Mouse (Mus musculus): ENCODE data around the gene Car1. TPM values are rescaled to one million over a fixed set of nuclear protein-coding genes. Genes with fewer than 3 reads are reported as not detected.
"Not testable (repeated sequence)": the region's sequence is repeated elsewhere in the genome, so short reads cannot be mapped to it uniquely, and the experiment has no call there.

The Car1 gene
- total RNA-seq, 2 experiments from 2014 or later = 245 to 824 TPM

DNA sequence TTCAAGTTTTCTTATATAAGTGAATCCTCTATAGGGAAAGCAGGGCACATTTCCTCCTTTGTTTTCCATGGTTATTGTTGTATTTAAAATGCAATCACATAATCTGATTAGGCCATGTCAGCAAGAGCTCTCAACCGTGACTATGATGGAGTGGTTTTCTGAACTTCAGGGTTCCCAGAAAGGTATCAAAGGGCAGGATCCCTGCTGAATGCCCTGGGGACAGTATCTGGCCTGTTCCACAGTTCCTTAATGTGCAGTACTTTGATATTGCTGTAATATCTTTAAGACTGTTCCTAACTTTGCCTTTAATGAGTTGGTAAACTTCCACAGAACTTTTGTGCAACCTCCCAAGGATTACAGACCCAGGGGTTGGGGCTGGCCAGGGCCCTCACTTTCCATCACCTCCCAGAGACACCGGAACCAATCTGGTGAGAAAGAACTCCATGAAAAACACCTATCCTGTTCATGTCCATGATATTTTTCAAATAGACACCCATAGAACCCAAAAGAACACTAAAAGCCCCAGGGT, 21.6 kb downstream of the Car1 start:
- no peak for ATAC-seq (replicated peaks; ENCODE audit: low FRiP score, poor library complexity, severe bottlenecking)

- ATAC-seq (replicated peaks; ENCODE audit: low FRiP score, poor library complexity, severe bottlenecking) = no peak
Observed at GRCm38 (mm10) chr3:14785353-14785752, 22.8 kb downstream of the Car1 start.

DNA sequence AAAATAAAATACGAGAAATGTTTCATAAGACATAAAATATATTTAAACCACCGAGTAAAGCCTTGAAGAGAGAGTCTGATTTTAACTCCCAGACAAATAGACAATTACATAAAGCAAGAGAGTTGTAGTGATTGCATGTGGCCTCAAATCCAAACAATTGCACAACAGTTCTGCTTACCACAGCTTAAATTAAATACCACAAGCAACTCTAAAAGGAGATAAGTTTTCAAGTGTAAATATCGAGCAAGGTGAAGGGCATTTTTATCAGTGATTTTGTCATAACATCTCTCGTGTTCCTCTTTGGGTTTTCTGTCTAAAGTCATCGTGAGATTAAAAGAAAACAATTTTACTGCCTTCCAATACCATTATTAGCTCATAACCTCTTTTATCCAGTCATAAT, 25.0 kb downstream of the Car1 start:
- not testable (repeated sequence) for ATAC-seq (replicated peaks; ENCODE audit: low FRiP score, poor library complexity, severe bottlenecking)

- not testable (repeated sequence) for ATAC-seq (replicated peaks; ENCODE audit: low FRiP score, poor library complexity, severe bottlenecking)
Observed at GRCm38 (mm10) chr3:14782365-14782764, 25.8 kb downstream of the Car1 start.

GRCm38 (mm10) chr3:14780212-14780611, 28.0 kb downstream of the Car1 start:
- ATAC-seq (replicated peaks; ENCODE audit: low FRiP score, poor library complexity, severe bottlenecking) = no peak

DNA sequence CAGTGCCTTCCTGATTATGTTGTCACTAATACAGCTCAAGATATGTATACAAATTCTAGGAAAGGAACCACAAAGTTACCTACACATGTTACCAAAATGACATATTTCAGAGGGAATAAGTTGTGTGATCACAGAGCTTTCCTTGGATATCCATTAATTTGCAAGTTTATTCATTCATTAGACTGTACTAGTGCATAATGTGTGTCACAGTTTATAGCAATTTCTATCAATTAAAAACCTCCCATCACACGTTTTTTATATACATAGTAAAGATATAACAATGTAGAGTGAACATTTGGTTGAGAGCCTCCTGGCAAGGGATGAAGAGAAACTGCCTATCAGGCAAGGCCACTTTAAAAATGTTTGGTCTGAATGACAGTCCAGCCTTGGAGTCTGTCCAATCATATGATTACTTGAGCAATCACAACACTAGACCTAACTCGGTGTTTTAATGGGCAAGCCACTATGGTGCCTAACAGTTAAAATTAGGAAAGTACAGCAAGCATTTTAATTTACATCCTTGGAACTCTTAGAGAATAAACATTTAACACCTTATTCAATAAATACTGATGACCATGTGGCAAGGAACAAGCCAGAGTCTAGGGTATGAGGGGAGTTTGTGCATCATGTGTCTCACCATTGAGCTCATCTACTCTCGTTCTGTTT, 31.5 kb downstream of the Car1 start:
- ATAC-seq (replicated peaks; ENCODE audit: low FRiP score, poor library complexity, severe bottlenecking) = not testable (repeated sequence)

DNA sequence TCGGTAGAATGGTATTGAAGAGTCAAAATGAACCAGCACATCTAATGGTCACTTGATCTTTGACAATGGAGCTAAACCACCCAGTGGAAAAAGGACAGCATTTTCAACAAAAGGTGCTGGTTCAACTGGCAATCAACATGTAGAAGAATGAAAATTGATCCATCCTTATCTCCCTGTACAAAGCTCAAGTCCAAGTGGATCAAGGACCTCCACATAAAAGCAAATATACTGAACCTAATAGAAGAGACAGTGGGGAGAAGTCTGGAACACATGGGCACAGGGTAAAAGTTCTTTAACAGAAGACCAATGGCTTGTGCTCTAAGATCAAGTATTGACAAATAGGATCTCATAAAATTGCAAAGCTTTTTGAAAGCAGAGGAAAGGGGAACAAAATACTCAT, 33.6 kb downstream of the Car1 start:
- ATAC-seq (replicated peaks; ENCODE audit: low FRiP score, poor library complexity, severe bottlenecking) = not testable (repeated sequence)

GRCm38 (mm10) chr3:14772473-14772872, 35.7 kb downstream of the Car1 start:
- ATAC-seq (replicated peaks; ENCODE audit: low FRiP score, poor library complexity, severe bottlenecking) = not testable (repeated sequence)

DNA sequence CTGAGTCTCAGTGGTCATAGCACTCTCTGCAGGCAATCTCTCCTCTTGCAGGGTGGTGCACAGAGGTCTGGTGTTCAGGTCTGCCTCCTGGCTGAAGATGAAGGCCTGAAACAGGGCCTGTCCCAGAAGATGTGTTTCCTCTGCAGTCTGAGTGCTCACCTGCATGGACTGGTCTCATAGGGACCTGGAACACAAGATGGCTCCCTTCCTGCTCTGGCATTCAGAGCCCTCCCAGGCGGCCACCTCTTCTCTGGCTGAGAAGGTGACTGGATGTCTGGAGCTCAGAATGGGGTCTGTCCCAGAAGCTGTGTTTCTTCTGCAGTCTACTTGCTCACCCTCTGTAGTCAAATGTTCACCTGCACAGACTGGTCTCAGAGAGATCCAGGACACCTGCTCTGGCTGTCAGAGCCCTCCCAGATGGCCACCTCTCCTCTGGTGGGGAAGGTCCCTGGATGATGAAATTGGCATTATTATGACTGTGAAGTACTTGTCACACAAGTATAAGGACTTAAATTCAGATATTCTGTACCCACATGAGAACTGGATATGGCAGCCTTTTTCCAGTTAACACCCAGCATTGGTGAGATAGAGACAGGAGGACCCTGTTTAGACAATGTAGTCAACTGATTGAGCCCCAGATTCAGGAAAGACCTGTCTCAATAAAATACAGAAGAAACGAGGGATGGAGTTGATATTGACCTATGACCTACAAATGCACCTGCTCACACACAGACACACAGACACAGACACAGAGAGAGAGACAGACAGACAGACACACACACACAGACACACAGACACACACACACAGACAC, 43.2 kb downstream of the Car1 start:
- ATAC-seq (replicated peaks; ENCODE audit: low FRiP score, poor library complexity, severe bottlenecking) = no peak

DNA sequence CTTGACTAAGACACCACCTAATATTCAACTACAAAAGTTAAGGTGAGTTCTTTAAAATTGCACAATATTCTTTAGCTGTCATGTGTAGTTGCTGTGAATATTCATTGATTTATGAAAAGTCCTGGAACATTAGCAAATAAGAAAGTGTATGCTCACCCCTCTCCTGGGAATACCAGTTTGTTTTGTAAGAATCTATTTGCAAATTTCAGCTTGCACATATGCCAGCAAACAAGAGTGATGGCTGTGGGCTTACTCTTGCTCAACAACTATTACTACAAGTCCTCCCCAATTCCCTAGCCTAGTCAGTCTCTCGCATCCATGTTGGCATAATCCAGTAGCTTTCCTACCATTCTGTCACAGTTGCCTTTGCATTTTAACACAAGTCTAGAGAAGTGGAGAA, 52.5 kb downstream of the Car1 start:
- no peak for ATAC-seq (replicated peaks; ENCODE audit: low FRiP score, poor library complexity, severe bottlenecking)

GRCm38 (mm10) chr3:14746041-14746440, 62.1 kb downstream of the Car1 start:
- no peak for ATAC-seq (replicated peaks; ENCODE audit: low FRiP score, poor library complexity, severe bottlenecking)

- no peak for ATAC-seq (replicated peaks; ENCODE audit: low FRiP score, poor library complexity, severe bottlenecking)
Observed at GRCm38 (mm10) chr3:14738261-14738660, 69.9 kb downstream of the Car1 start.

DNA sequence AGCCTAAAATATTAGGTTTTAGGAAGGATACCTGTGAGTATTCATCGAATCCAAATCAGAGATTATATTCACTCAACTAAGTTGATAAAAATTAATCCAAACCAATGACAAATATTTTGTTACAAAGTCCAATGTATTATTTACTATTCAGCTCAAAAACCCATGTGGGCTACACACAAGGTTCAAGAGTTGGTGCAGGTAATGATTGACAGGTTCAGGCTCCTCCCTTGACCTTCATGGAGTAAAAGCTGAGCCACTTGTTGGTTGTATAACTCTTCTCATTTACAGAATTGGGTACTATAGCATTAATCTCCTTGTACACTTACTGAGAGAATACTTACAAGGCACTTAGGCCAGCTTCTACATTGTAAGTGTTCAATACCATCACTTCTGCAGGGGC, 80.7 kb downstream of the Car1 start:
- ATAC-seq (replicated peaks; ENCODE audit: low FRiP score, poor library complexity, severe bottlenecking) = not testable (repeated sequence)

- not testable (repeated sequence) for ATAC-seq (replicated peaks; ENCODE audit: low FRiP score, poor library complexity, severe bottlenecking)
Observed at GRCm38 (mm10) chr3:14725462-14725861, 82.7 kb downstream of the Car1 start.

Other genes with a start within 250 kb of the Car1 start
- 59.5 and 100 TPM in 2 replicates for gene 1810022K09Rik, start 197.1 kb downstream of the Car1 start, total RNA-seq (2015; ENCODE audit: low replicate concordance)
- 92.2 and 174 TPM in 2 replicates for gene 1810022K09Rik, start 197.1 kb downstream of the Car1 start, total RNA-seq (2017; ENCODE audit: low replicate concordance)
- gene Car13, start 166.6 kb downstream of the Car1 start, total RNA-seq (2015; ENCODE audit: low replicate concordance) = 5.0 and 8.6 TPM in 2 replicates
- gene Car13, start 166.6 kb downstream of the Car1 start, total RNA-seq (2017; ENCODE audit: low replicate concordance) = 0.83 and 1.2 TPM in 2 replicates
- gene Car3, start 55.1 kb upstream of the Car1 start, total RNA-seq (2015; ENCODE audit: low replicate concordance) = 0.72 and 3.8 TPM in 2 replicates
- gene Car3, start 55.1 kb upstream of the Car1 start, total RNA-seq (2017; ENCODE audit: low replicate concordance) = not detected in 2 replicates
- 2,420 and 2,713 TPM in 2 replicates for gene Car2, start 77.9 kb upstream of the Car1 start, total RNA-seq (2015; ENCODE audit: low replicate concordance)
- 2,109 and 2,592 TPM in 2 replicates for gene Car2, start 77.9 kb upstream of the Car1 start, total RNA-seq (2017; ENCODE audit: low replicate concordance)

All from erythroid progenitor cell, adult 5-6 weeks (primary cell).